Mouse (Mus musculus): ENCODE results near the gene Fgfr2.

- TF ChIP-seq CTCF (conservative IDR thresholded peaks at IDR 0.05; ENCODE audit: insufficient read depth, insufficient read length, low read depth, low read length) = no peak
- no peak for TF ChIP-seq POLR2A (IDR thresholded peaks at IDR 0.05; ENCODE audit: low read depth, low read length)
These were observed 233.5 kb downstream of the Fgfr2 start for GRCm38 (mm10) chr7:132889691-132890090.

Data from kidney, adult 2 months (tissue).